Mouse (Mus musculus) ES-E14 (cell line): Measurements from ENCODE around the gene Ppp2r5e.

Source experiments
- MAFK ChIP-seq: IDR thresholded peaks from 2 replicates; pipeline ENCODE4 v1.6.1; 2014; ENCODE audit warnings: mild to moderate bottlenecking, low read depth, low read length, inconsistent platforms; ENCODE audit not compliant: insufficient read depth
- ZC3H11A ChIP-seq: IDR thresholded peaks from 2 replicates; pipeline ENCODE4 v1.6.1; 2012; ENCODE audit warnings: low read depth, mild to moderate bottlenecking, inconsistent platforms, low read length, borderline replicate concordance

DNA sequence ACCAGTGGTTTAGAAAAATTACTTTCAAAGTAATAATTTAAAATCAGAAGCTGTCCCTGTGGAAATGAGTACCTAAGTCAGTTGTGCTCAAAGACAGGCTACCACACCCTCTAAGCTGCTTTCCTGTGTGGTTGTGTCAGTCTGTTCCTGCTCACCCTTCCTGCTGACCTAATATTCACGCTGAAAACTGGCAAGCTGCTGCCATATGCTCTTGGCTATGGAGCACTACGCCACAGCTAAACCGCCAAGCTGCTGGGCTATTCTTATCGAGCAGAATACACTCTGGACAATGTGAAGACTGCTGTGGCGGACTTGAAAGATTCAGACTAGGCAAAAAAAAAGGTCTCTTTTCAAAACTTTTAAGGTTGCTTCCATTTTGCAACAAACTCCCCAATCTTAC is 135.5 kb downstream of the Ppp2r5e start:
- TF ChIP-seq MAFK (no peak), ZC3H11A (no peak)
